Mouse (Mus musculus): ENCODE data around the gene Hoxc13. TPM values are rescaled to one million over a fixed set of nuclear protein-coding genes. Genes with fewer than 3 reads are reported as not detected.

Gene Hoxc13
- total RNA-seq, 2 experiments from 2014 or later: not detected

- no peak for DNase-seq
- intact Hi-C loops (cut with DNase I): no loop called here
Measured at GRCm38 (mm10) chr15:102963259-102963658, 42.4 kb downstream of the Hoxc13 start.

GRCm38 (mm10) chr15:102963671-102964640, 43.1 kb downstream of the Hoxc13 start:
- intact Hi-C loops (cut with DNase I): no loop called here
- peak in 1 of 2 experiments; percentile 28 for DNase-seq

GRCm38 (mm10) chr15:102965003-102965891, 44.3 kb downstream of the Hoxc13 start:
- no peak for DNase-seq
- intact Hi-C loops (cut with DNase I): no loop called here

GRCm38 (mm10) chr15:102965892-102966775, 45.2 kb downstream of the Hoxc13 start:
- intact Hi-C loops (cut with DNase I): no loop called here
- peak; percentile 48 to 69 for DNase-seq

- intact Hi-C loops (cut with DNase I): no loop called here
- DNase-seq: no peak
Measured at GRCm38 (mm10) chr15:102966776-102967311, 45.9 kb downstream of the Hoxc13 start, which contains the start of gene Hoxc10. Gene Hoxc10, plus strand, starts transcription at chr15:102966796.

GRCm38 (mm10) chr15:102967312-102967510, 46.3 kb downstream of the Hoxc13 start, which contains the start of gene Hoxc5:
Gene Hoxc5, plus strand, starts transcription at chr15:102967443.
- intact Hi-C loops (cut with DNase I): no loop called here
- DNase-seq: no peak

GRCm38 (mm10) chr15:102967511-102968397, 46.9 kb downstream of the Hoxc13 start:
- intact Hi-C loops (cut with DNase I): no loop called here
- DNase-seq: no peak

- intact Hi-C loops (cut with DNase I): no loop called here
- DNase-seq: no peak
Measured at GRCm38 (mm10) chr15:102969296-102969695, 48.4 kb downstream of the Hoxc13 start.

GRCm38 (mm10) chr15:102970740-102971139, 49.8 kb downstream of the Hoxc13 start:
- intact Hi-C loops (cut with DNase I): loop anchor here (5.0 kb wide), 1 partner anchor 208 kb away; no protein-coding TSS in a partner anchor
- no peak for DNase-seq

GRCm38 (mm10) chr15:102972254-102972653, 51.4 kb downstream of the Hoxc13 start:
- intact Hi-C loops (cut with DNase I): loop anchor here (5.0 kb wide), 1 partner anchor 210 kb away; no protein-coding TSS in a partner anchor
- DNase-seq: no peak

GRCm38 (mm10) chr15:102972753-102973152, 51.9 kb downstream of the Hoxc13 start:
- DNase-seq: no peak
- intact Hi-C loops (cut with DNase I): loop anchor here (5.0 kb wide), 1 partner anchor 210 kb away; no protein-coding TSS in a partner anchor

GRCm38 (mm10) chr15:102975034-102975433, 54.1 kb downstream of the Hoxc13 start:
- intact Hi-C loops (cut with DNase I): no loop called here
- DNase-seq: no peak

GRCm38 (mm10) chr15:102975688-102976111, 54.8 kb downstream of the Hoxc13 start:
- no peak for DNase-seq
- intact Hi-C loops (cut with DNase I): no loop called here

- intact Hi-C loops (cut with DNase I): no loop called here
Measured at GRCm38 (mm10) chr15:102976171-102976570, 55.3 kb downstream of the Hoxc13 start, which contains the start of gene Hoxc9. Gene Hoxc9, plus strand, starts transcription at chr15:102976439.

GRCm38 (mm10) chr15:102976631-102977422, 55.9 kb downstream of the Hoxc13 start:
- intact Hi-C loops (cut with DNase I): no loop called here
- no peak for DNase-seq

More at GRCm38 (mm10) chr15:102976171-102976570, 55.3 kb downstream of the Hoxc13 start, which contains the start of gene Hoxc9:
- no peak for DNase-seq

GRCm38 (mm10) chr15:102977423-102977974, 56.6 kb downstream of the Hoxc13 start:
- DNase-seq: no peak
- intact Hi-C loops (cut with DNase I): no loop called here
